Mouse (Mus musculus) heart, adult 11 months (tissue): Measurements from ENCODE around the gene Hnf4a.

Experiments used
- DNase-seq: peaks from one replicate; pipeline ENCODE4 v3.0.0; 2022

Gene Hnf4a

GRCm38 (mm10) chr2:163554425-163554982, 47.9 kb downstream of the Hnf4a start:
- DNase-seq = no peak

DNA sequence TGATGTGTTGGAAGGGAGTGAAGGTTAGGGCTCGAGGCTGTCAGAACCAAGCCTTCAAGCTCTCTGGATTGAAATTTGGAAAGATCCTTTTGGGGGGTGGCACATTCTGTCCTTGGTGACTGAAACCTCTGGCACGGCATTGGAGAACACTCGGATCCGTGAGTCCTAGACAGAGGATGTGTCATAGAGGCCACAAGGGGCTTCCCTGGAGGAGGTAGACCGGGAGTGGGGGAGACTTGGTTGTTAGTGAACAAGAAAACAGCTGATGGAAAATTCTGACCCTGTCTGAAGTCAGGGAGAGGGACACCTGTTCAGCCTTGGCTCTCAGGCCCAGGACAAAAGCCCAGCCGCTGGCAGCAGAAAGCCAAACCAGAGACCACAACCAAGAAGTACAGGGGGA, 48.4 kb downstream of the Hnf4a start:
- DNase-seq = no peak

GRCm38 (mm10) chr2:163555417-163555816, 48.8 kb downstream of the Hnf4a start:
- no peak for DNase-seq

DNA sequence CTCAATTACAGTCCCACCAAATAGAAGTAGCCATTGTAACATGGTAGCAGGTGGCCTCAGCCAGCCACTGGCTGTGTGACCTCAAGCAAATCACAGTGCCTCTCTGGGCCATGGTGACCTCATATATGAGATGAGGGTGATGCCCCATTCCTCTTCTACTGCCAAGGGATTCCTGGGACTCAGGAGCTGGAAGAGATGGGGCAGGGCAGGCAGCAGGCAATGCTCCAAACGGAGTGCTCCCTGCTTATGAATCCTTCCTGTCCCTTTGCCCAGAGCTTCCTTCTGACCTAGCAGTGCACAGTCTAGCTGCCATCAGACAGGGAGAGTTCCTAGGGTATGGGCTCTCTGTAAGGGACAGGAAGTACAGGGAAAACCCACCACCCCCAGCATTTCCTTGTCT, 51.9 kb downstream of the Hnf4a start:
- DNase-seq = no peak

DNA sequence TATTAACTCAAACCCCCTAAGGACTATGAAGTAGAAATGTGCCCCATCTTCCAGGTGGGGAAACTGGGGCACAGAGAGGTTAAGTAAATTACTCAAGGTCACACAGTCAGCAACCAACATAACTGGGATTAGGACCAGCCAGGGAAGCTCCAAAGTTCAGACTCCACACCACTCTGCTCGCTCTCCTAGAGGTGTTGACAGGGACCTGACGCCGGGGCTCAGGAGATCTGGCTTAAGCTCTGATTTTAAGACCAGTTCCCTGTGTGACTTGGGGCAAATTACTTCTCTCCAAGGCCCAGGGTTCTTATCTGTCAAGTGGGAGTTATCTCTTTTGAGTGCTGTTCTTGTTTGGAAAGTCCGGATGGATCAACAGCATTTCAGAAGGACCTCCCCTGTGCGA, 52.6 kb downstream of the Hnf4a start:
- DNase-seq = no peak

DNA sequence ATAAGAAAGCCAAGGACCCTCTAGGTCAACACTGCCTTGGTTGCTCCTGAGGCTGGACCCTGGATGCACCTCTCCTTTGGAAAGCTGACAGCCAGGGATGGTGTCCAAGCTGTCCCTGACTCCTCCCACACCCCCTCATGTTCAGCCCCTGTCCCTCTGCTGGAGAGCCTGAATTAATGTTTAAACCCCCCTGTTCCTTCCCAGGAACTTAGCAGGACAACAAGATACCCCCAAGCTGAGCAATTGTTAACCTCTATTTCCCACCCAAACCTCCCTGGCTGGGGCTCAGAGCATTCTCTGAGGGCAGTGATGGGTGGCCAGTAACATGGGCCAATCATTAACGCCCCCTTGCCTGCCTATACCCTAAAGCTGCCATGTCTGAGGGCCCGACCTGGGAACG, 53.6 kb downstream of the Hnf4a start:
- DNase-seq = no peak

DNA sequence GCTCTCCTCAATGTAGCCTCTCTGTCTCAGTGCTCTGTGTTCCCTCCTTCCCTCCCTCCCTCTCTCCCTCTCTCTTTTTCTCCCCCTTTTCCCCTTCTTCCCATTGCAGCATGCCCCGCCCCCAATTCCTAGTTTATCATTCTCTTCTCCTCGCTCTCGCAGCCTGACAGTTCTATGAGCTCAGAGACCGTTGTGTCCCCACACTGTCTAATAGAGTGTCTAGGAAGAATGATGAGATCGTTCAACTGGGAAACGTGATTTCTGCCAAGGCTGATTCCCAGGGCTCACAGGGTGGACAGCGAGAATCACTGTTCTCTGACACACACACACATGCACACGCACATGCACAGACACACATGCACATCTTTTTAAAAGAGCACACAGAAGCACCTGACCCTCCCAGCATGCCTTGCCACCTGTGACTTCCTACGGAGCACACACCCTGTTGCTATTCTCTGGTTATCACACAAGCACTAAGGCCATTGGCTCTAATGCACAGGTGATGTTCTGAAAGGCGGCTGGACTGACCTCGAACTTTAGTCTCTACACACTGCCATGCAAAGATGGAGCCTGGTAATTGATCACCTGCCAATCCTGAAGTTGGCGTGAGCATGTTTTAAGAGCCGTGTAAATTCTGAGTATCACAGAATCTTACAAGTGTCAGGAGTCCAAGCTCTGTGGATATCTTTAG, 54.8 kb downstream of the Hnf4a start:
- DNase-seq = no peak

- no peak for DNase-seq
Observed at GRCm38 (mm10) chr2:163564646-163565045, 58.0 kb downstream of the Hnf4a start.

DNA sequence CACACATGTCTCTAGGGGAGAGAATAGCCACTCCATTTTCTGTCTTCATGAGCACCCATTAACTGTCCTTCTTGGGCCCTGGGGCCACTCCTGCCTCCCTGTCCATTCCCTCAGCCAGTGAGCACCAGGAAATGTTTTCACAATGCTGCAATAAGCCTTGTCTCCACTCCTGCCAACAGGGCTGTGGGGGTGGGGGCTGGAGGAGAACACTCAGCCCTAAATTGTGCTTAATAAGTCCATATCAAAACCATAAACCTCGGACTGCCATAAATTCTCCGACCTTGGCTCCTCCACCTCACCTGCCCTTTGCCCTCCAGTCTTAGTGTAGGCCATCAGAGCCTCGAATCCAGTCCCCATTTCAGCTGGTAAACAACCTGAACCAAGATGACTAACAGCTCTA, 67.7 kb downstream of the Hnf4a start:
- DNase-seq = no peak

DNA sequence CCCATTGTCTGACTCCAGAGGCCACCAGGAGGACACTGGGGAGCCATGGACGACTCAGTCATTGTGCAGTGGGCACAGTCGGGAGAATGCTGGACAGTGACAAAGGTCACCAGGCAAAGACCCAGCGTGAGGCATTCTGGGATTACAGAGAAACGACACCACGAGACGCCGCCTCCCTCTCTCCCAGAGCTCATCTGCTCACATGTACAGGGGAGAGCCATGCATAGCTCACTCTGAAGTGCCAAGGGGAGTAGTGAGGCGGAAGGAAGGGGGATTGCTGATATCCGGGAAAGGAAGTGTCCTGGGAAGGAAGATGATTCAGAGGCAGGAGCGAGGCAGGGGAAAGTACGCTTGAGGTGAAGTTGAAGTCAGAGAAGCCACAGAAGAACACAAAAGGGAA, 68.6 kb downstream of the Hnf4a start:
- peak; percentile 95 for DNase-seq

- no peak for DNase-seq
Observed at GRCm38 (mm10) chr2:163577986-163578385, 71.4 kb downstream of the Hnf4a start.

GRCm38 (mm10) chr2:163580069-163580945, 73.7 kb downstream of the Hnf4a start:
- peak; percentile 95 for DNase-seq

DNA sequence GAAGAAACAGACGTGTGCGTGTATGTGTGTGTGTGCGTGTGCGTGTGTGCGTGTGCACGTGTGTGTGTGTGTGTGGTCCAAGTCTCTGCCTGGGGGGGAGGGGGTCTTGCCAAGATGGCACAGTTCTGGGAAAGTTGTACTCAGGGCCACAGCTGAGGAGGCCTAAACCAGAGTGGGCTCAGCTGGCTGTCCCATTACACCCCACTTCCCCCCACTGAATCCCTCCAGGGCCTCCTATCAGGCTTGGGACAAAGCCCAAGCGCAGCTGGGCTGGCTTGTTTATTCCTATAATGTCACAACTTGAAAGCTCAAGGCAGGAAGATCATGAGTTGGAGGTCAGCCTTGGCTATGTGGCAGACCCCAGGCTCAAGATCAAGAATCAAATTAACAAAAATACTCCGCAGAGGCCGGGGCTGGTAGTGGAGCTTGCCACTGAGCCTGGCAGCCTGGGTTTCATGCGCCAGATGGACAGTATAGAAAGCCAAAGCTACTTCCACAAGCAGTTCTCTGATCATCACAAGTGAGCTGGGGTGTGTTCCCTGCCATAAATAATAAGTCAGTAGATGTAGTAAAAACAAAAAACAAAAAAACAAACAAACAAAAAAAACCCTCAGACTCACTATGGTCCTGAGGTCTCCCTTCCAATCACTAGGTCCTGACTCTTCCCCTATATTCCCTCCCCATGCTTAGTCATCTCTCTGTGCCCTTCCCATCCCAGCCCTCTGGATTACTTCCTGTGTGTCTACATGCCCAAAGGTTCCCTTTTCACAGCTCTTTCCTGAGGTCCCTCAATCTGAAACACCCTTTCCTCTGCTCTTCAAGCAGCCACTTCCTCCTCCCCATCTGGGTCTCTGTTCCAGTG, 76.8 kb downstream of the Hnf4a start:
- DNase-seq = peak; percentile 95

DNA sequence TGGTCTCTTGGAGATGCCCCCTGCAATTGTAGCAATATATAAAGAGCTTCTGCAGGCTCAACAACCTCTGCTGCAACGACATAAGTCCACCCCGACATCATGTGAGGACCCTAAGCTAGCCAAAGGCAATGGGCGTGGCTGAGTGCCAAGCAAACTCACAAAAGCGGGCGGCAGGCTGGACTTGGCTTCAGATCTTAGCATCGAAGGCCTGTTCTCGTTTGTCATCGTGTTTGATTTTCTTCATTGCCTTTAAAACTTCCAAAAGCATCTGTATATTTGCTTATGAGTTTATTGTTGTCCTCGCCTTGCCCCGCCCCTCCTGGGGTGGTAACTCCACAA, 77.4 kb downstream of the Hnf4a start:
- peak; percentile 92 for DNase-seq

DNA sequence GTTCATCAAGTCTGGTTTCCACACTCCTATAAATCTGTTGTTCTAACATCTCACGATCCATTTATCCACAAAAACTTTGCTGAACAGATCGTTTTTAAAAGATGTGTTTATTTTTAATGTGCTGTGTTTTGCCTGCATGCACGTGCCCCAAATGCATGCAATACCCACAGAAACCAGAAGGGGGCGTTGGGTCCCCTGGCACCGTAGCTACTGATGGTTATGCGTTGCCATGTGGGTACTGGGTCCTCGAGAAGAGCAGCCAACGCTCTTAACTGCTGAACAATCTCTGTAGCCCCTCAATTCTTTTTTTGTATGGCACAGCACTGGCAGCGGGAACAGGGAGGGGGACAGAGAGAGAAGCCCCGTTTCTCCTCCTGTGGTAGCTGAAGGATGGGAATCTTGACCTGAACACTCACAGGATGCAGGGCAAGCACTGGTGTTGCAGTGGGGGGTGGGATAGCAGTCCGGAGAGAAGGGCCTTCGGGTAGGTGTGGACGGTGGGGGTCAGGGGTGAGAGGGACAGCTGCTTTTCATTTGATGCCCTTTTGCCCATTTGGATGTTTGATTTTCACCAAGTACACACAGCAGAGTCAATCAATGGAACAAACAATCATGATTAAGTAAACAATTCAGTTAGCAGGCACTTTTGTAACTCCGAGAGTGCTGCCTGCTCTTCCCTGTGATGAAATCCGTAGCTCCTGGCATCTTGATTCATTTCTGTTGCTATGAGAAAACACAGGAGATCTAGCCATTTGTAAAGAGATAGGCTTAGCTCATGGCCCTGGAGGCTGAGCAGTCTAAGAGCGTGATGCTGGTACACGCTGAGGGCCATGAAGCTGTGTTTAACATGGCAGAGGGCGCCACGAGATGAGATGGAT, 80.0 kb downstream of the Hnf4a start:
- no peak for DNase-seq

DNA sequence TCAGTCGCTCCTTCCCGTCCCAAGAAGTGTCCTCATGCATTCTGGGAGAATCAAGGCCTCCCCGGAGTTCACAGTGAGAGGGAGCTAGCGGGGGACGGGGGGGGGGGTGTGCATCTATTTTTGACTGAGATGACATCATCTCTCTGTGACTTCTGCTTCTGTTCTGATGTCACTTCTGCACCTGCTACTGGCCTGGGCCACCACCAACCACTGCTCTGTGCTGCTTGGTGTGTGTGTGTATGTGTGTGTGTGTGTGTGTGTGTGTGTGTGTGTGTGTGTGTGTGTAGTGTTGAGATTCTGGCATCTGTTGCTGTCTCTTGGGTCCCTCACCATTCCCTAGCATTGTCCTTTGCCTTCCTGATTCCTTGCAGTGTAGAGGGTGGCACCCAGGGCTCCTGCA, 80.9 kb downstream of the Hnf4a start:
- peak; percentile 91 for DNase-seq

- DNase-seq = peak; percentile 93
Observed at GRCm38 (mm10) chr2:163590211-163590610, 83.6 kb downstream of the Hnf4a start.

GRCm38 (mm10) chr2:163590996-163591395, 84.4 kb downstream of the Hnf4a start:
- DNase-seq = no peak

- DNase-seq = no peak
Observed at GRCm38 (mm10) chr2:163592084-163592483, 85.5 kb downstream of the Hnf4a start.

DNA sequence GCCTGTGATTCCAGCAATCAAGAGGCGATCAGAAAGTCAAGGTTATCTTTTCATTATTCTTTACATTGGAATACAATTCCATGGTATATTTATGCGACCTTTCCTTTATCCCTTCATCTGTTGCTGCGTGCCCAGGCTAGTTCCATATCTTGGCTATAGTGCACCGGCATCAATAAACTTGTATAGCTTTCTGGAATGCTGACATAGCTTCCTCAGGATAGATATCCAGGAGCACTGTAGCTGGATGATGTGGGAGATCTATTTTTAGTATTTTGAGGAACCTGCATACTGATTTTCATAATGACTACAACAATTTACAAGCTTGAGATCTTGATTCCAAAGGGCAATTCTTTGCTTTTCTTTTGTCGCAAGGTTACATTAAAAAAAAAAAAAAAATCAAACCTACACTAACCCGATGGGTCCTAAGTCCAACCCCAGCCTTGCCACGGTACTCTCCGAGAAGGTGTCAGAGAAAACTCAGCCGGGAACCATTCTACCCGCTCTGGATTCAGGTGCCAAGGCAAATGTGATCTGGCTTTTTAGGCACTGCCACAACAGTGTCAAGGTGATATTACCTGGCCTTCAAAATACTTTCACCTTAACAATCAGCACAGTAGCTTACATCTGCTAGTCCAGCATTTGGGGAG, 87.2 kb downstream of the Hnf4a start:
- DNase-seq = no peak

GRCm38 (mm10) chr2:163595119-163595518, 88.5 kb downstream of the Hnf4a start:
- DNase-seq = peak; percentile 98
